Mouse (Mus musculus) forebrain, embryonic 14.5 days (tissue): ENCODE data around the gene Col12a1. TPM values are rescaled to one million over a fixed set of nuclear protein-coding genes. Genes with fewer than 3 reads are reported as not detected.
A peak's percentile ranks its signal among the peaks of the same experiment; 100 is the strongest.

Experiments used
- ATAC-seq: fragments of 200-750 bp; cut with Nextera tagmentation; 2 replicates; pipeline ENCODE4 v1.8.0; 2017; ENCODE audit warnings: mild to moderate bottlenecking, moderate library complexity
- DNase-seq: peaks from one replicate; pipeline ENCODE4 v3.0.0-alpha.2; 2015; ENCODE audit warnings: low spot score
- H3K27ac ChIP-seq: fragments of 300-500 bp; sonication (generic); 2 replicates; pipeline ENCODE4 v1.5.1; 2014; ENCODE audit warnings: low read depth, mild to moderate bottlenecking, control low read depth, low read length, moderate library complexity
- H3K27me3 ChIP-seq: fragments of 300-500 bp; sonication (generic); replicated peaks from 2 replicates; pipeline ENCODE4 v1.6.1; 2014; ENCODE audit warnings: low read length, control low read depth, mixed read lengths; ENCODE audit not compliant: control insufficient read depth, insufficient read depth
- H3K36me3 ChIP-seq: fragments of 300-500 bp; sonication (generic); 2 replicates; pipeline ENCODE4 v1.6.1; 2014; ENCODE audit warnings: low read length, control low read depth; ENCODE audit not compliant: control insufficient read depth, insufficient read depth
- H3K4me1 ChIP-seq: fragments of 300-500 bp; sonication (generic); 2 replicates; pipeline ENCODE4 v1.6.1; 2014; ENCODE audit warnings: antibody characterized with exemption, low read length, control low read depth; ENCODE audit not compliant: control insufficient read depth, insufficient read depth
- H3K4me2 ChIP-seq: fragments of 300-500 bp; sonication (generic); 2 replicates; pipeline ENCODE4 v1.6.1; 2014; ENCODE audit warnings: mild to moderate bottlenecking, control low read depth, low read length
- H3K4me3 ChIP-seq: fragments of 300-500 bp; sonication (generic); 2 replicates; pipeline ENCODE4 v1.5.1; 2014; ENCODE audit warnings: low read depth, low read length, control low read depth
- H3K9ac ChIP-seq: fragments of 300-500 bp; sonication (generic); 2 replicates; pipeline ENCODE4 v1.6.1; 2014; ENCODE audit warnings: mild to moderate bottlenecking, low read length, control low read depth, moderate library complexity
- H3K9me3 ChIP-seq: fragments of 300-500 bp; sonication (generic); replicated peaks from 2 replicates; pipeline ENCODE4 v1.6.1; 2016; ENCODE audit warnings: low read length, control low read depth, mixed read lengths; ENCODE audit not compliant: control insufficient read depth
- WGBS: fragments of 180-500 bp; shearing (Covaris S2); extraction: QIAGEN DNeasy Blood & Tissue Kit; methylation state at CpG from one replicate; pipeline ENCODE4 v1.1.7; 2014; 5-methylcytosine and 5-hydroxymethylcytosine counted together
- polyA plus RNA-seq: library from polyadenylated mRNA; unstranded; fragments of >200 nt; fragmentation: Nextera tagmentation; extraction: Ambion mirVana; gene quantifications from 2 replicates; pipeline ENCODE4 v1.2.1, GENCODE M21; 2014

Gene Col12a1
- polyA plus RNA-seq, 1 experiment from 2014 or later = 5.0 TPM

DNA sequence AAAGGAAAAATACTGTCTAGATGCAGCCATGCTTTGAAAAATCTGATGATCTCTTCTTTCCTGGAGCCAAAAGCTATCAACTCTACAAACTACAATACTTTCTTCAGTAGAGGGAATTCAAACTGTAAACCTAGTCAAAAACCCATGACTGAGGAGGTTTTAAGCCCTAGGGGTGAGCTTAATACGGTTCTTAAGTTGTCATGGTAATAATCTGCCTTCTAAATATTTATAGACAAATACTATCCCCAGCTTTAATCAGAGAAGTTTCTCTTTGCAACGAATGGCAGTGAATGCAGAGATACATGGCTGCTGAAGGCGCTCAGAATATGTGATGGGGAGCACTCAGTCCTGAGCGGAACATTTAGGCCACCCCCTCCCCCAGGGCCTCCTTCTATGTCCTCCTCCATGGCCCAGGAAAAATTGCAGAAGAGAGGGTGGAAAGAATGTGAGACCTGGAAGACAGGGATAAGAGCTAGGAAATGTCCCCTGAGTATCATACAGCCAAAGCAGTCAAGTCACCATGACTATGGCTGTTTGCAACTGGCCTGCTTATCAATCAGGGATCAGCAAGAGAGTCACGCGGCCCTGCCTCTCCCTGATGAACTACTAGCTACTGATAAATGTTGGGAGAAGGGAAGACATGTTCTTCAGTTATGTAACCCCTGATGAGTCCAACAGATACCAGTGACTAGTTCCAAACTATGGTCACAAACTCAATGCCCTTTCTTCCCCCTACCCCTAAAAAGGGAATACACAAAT, 99.6 kb downstream of the Col12a1 start:
- Histone ChIP-seq H3K4me2 (no peak overlapping the region), H3K4me1 (no peaks in the 10 kb centered on the region), H3K27me3 (no peaks in the 10 kb centered on the region), H3K4me3 (no peak overlapping the region), H3K36me3 (no peaks in the 10 kb centered on the region), H3K9ac (no peak overlapping the region), H3K9me3 (0 out of 2 replicates have a peak, but pooled peaks cover under 1% of the 10 kb centered on the region), H3K27ac (no peak overlapping the region)
- ATAC-seq (no peak), DNase-seq (no peak)
- 85% methylated on average over 6 of the region's 6 CpGs for WGBS

DNA sequence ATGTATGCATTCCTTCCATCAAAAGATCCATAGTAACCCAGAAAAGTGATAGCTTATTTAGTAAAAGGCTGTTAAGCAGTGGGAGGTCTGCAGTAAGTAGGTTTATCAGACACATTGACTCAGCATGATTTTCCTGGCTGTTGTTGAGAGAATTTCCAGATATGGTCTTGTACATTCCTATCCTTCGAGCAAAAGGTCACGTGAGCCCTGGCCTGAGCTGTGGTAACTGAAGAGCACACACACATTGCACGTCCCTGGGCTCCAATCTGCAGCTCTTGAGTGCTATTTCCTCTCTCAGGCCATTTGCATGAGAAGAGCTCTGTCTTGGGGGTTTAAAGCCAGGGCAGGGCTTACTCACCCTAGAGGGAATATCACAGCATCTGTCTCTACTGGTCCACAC, 101.3 kb downstream of the Col12a1 start:
- 41% methylated on average over 3 of the region's 3 CpGs for WGBS
- no peak overlapping the region for H3K27ac ChIP-seq
- H3K4me1 ChIP-seq = no peaks in the 10 kb centered on the region
- H3K9me3 ChIP-seq = no peaks in the 10 kb centered on the region
- H3K27me3 ChIP-seq = no peaks in the 10 kb centered on the region
- no peak for DNase-seq
- H3K4me2 ChIP-seq = no peak overlapping the region
- no peak overlapping the region for H3K9ac ChIP-seq
- no peak overlapping the region for H3K4me3 ChIP-seq
- ATAC-seq = no peak
- no peaks in the 10 kb centered on the region for H3K36me3 ChIP-seq

DNA sequence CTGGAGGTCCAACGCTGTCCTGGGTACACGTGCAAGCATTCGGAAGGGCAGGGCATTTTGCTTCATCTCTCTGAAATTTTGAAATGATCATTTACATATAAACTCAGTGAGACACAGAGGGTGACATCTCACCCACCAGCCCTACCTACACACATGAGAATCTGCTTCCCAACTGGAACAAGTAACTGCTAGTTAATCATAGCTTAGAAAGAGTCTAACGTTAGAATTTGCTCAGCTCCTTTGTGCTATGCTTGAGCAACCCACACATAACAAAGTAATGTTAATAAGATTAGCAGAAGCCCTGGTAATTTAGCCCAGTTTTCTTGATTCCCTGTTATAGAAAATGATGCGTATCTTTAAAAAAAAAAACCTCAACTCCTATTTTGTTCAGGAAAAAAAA, 102.6 kb downstream of the Col12a1 start:
- ATAC-seq (no peak), DNase-seq (no peak)
- H3K4me3 ChIP-seq = no peak overlapping the region
- H3K9me3 ChIP-seq = no peaks in the 10 kb centered on the region
- no peaks in the 10 kb centered on the region for H3K27me3 ChIP-seq
- no peak overlapping the region for H3K9ac ChIP-seq
- no peak overlapping the region for H3K4me2 ChIP-seq
- H3K27ac ChIP-seq = no peak overlapping the region
- WGBS = 77% methylated on average over 5 of the region's 5 CpGs
- no peaks in the 10 kb centered on the region for H3K4me1 ChIP-seq
- H3K36me3 ChIP-seq = no peaks in the 10 kb centered on the region

DNA sequence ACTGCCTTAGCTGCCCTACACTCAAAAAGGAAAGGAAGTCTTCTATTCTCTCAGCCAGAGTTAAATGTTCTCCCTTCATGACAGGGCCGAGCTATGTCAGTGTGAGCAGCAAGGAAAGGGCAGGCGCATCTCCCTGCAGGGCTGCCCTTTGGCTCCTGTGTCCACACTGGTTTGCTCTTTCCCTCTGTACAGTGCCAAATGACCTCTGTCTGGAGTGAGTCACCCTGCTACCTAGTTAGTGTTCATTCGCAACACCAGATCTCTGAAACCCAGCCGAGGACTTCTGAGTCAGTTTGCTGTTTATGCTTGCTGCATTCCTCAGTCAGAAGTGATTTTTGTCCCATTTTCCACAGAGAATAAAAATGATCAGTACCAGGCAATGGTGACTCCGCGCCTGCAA, 108.3 kb downstream of the Col12a1 start:
- H3K27ac ChIP-seq = no peak overlapping the region
- H3K4me1 ChIP-seq = peaks cover 8% of the 10 kb centered on the region; the same call in 1 of the 2 replicates
- 87% methylated on average over 6 of the region's 6 CpGs for WGBS
- H3K36me3 ChIP-seq = no peaks in the 10 kb centered on the region
- H3K9me3 ChIP-seq = no peaks in the 10 kb centered on the region
- no peaks in the 10 kb centered on the region; the same call in 1 of the 2 replicates for H3K27me3 ChIP-seq
- no peak overlapping the region for H3K4me3 ChIP-seq
- H3K9ac ChIP-seq = no peak overlapping the region
- ATAC-seq (no peak), DNase-seq (no peak)
- no peak overlapping the region for H3K4me2 ChIP-seq

DNA sequence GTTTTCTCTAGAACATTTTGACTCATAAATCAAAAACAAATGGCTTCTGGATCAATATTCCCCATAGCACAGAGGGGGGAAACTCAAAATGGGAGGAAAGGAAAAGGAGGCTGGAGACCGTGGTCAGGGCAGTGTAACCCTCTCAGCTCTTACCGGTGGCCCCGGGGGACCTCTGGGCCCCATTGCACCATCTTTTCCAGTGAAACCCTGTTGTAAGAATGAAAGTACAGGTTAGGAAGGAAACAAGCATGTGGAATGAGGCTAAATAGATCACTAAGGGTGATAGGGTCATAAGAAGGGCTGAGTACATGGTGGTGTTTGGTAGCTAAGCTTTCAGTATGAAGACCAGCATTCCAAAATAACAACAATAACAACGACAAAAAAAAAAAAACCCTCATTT, 109.0 kb downstream of the Col12a1 start:
- Histone ChIP-seq H3K4me1 (peaks cover 8% of the 10 kb centered on the region; the same call in 1 of the 2 replicates), H3K36me3 (no peaks in the 10 kb centered on the region), H3K4me3 (no peak overlapping the region), H3K9me3 (no peaks in the 10 kb centered on the region), H3K9ac (no peak overlapping the region), H3K4me2 (no peak overlapping the region), H3K27ac (no peak overlapping the region), H3K27me3 (no peaks in the 10 kb centered on the region; the same call in 1 of the 2 replicates)
- DNase-seq (no peak), ATAC-seq (no peak)
- WGBS = 89% methylated on average over 4 of the region's 4 CpGs

DNA sequence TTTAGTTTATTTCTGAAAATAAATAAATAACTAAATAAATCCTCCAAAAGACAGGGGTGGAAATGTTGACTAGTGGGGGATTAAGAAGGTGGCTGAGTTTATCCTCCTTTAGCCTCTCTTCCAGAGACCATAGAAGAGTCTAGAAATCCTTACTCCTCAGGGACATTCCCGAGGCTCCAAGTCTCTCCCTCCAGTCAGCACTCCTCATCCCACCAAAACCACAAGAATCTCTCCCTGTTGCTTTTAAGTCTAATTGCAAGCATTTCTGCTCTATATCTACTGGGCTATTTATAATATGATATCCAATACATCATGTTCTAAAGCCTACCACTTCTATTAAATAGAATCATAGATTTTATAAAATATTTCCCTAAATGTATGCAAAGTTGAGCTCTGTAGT, 109.8 kb downstream of the Col12a1 start:
- Histone ChIP-seq H3K27ac (no peak overlapping the region), H3K9ac (no peak overlapping the region), H3K4me2 (no peak overlapping the region), H3K27me3 (peaks cover 2% of the 10 kb centered on the region; the same call in 1 of the 2 replicates), H3K36me3 (no peaks in the 10 kb centered on the region), H3K4me1 (peaks cover 8% of the 10 kb centered on the region), H3K9me3 (no peaks in the 10 kb centered on the region), H3K4me3 (no peak overlapping the region)
- ATAC-seq = no peak
- no peak for DNase-seq
- WGBS = 69% methylated on average over 1 of the region's 1 CpGs

DNA sequence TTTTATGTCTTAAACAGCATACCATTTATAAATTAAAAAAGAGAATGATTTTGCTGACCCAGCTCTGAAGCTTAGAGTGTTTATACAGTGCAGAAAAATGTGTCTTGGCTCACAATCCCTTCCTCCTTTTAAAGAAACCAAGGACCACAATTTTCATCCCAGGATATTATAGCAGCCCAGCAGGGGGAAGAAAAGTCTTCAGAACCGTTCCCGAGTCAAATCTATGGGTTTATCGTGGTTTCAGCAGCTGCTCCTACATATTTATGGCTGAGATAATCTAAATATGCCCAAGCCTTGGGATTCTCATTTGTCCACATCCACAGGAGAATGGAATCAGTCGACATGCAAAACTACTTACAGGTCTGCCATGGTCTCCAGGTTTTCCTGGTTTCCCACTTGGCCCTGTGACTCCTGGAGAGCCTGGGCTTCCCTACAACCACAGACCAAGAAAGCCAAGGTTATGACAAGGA, 110.5 kb downstream of the Col12a1 start:
- no peak overlapping the region for H3K9ac ChIP-seq
- H3K27me3 ChIP-seq = peaks cover 2% of the 10 kb centered on the region; the same call in 1 of the 2 replicates
- H3K27ac ChIP-seq = no peak overlapping the region
- H3K4me1 ChIP-seq = peaks cover 8% of the 10 kb centered on the region
- no peak overlapping the region for H3K4me2 ChIP-seq
- H3K9me3 ChIP-seq = no peaks in the 10 kb centered on the region
- 57% methylated on average over 4 of the region's 4 CpGs for WGBS
- ATAC-seq (no peak), DNase-seq (no peak)
- H3K36me3 ChIP-seq = no peaks in the 10 kb centered on the region
- no peak overlapping the region for H3K4me3 ChIP-seq

DNA sequence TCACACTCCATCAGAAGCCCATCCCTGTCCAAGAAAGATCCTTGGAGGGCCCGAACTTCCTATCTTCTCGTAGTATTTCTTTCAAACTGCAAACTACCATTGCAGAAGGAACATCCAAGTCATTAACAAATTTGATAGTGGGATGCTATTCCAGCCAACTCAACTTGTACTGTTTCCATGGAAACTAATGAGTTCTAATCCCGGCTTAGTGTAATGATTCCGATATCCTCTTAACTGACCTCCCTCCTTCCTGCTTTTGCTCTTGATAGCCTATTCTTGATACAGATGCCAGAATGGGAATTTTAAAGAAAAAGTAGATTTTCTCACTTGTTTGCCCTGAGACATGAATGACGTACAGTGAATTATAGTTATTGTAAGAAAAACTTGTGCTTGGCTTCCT, 112.5 kb downstream of the Col12a1 start:
- no peak overlapping the region for H3K27ac ChIP-seq
- no peaks in the 10 kb centered on the region for H3K36me3 ChIP-seq
- H3K27me3 ChIP-seq = peaks cover 2% of the 10 kb centered on the region; the same call in 1 of the 2 replicates
- H3K4me1 ChIP-seq = peaks cover 8% of the 10 kb centered on the region
- ATAC-seq = peak; percentile 80
- WGBS = 9% methylated on average over 5 of the region's 5 CpGs
- H3K9me3 ChIP-seq = no peaks in the 10 kb centered on the region
- H3K9ac ChIP-seq = no peak overlapping the region
- no peak overlapping the region for H3K4me3 ChIP-seq
- H3K4me2 ChIP-seq = no peak overlapping the region
- peak; percentile 60 for DNase-seq

DNA sequence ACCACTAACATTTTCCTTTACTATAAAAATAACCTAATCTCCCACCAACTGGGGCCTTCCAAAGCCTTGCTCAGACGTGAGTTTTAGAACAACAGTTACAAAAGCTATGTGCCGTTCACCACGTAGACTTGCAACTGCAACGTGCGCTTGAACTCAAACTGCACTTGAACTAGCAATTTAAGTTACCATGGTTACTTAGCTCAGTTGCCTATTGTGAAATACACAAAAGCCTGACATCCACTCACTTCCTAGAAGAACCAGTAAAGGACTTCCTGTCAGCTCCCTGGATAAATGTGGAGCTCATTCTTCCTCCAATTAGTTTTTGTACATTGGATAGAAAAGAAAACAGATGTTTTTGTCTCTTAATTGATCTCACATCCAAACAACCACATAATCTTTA, 112.9 kb downstream of the Col12a1 start:
- Histone ChIP-seq H3K9me3 (no peaks in the 10 kb centered on the region), H3K27me3 (peaks cover 2% of the 10 kb centered on the region; the same call in 1 of the 2 replicates), H3K36me3 (no peaks in the 10 kb centered on the region), H3K4me2 (no peak overlapping the region), H3K4me1 (peaks cover 8% of the 10 kb centered on the region), H3K4me3 (no peak overlapping the region), H3K9ac (no peak overlapping the region), H3K27ac (no peak overlapping the region)
- peak; percentile 77 for DNase-seq
- ATAC-seq = peak; percentile 80
- WGBS = 0% methylated on average over 5 of the region's 5 CpGs
